Mouse (Mus musculus): ENCODE results near the gene Psen2. TPM values are rescaled to one million over a fixed set of nuclear protein-coding genes. Genes with fewer than 3 reads are reported as not detected.

Psen2 gene
- total and polyA plus RNA-seq, 3 experiments, result 19.4 to 126 (median 20.2) TPM

DNA sequence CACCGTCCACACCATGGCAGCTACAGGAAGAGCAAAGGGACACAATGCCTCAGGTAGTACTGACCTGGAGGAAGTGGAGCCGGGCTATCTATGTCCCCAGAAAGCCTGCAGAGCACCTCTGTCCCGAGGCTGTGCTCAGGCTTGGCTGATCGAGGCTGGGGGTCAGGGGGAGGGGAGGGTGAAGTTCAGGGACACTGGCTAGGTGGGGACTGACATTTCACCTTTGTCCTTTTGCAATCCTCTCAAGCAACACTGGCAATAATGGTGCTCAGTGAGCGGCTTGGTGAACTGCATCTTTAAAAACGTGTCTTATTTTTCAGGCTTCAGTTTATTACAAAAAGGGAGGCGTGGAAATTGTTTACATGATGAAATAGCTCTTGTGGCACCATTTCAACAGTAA lies 33.3 kb downstream of the Psen2 start:
- H3K9me3 ChIP-seq (replicated peaks), result no peaks in the 10 kb centered on the region
- ATAC-seq (ENCODE audit: extremely low read depth, insufficient number of reproducible peaks, low FRiP score, poor library complexity, severe bottlenecking) (no peak), DNase-seq (ENCODE audit: low spot score) (no peak)
- TF ChIP-seq GATA1 (IDR thresholded peaks at IDR 0.05; ENCODE audit: borderline replicate concordance, low read length) (no peak), GATA2 (IDR thresholded peaks at IDR 0.05; ENCODE audit: borderline replicate concordance, low read depth, low read length) (no peak), CTCF (IDR thresholded peaks at IDR 0.05; ENCODE audit: low read depth, low read length) (no peak), TAL1 (conservative IDR thresholded peaks at IDR 0.05; ENCODE audit: low read depth, low read length) (no peak), POLR2AphosphoS5 (IDR thresholded peaks at IDR 0.05; ENCODE audit: insufficient replicate concordance, low read depth, low read length) (no peak)
- peaks cover 22% of the 10 kb centered on the region for H3K4me1 ChIP-seq (ENCODE audit: insufficient read depth, low read depth, low read length)
- H3K36me3 ChIP-seq (replicated peaks), result peaks cover 83% of the 10 kb centered on the region
- H3K27me3 ChIP-seq (ENCODE audit: insufficient read depth, low read length), result no peaks in the 10 kb centered on the region
- no peak overlapping the region for H3K4me3 ChIP-seq (ENCODE audit: low read depth, low read length)

DNA sequence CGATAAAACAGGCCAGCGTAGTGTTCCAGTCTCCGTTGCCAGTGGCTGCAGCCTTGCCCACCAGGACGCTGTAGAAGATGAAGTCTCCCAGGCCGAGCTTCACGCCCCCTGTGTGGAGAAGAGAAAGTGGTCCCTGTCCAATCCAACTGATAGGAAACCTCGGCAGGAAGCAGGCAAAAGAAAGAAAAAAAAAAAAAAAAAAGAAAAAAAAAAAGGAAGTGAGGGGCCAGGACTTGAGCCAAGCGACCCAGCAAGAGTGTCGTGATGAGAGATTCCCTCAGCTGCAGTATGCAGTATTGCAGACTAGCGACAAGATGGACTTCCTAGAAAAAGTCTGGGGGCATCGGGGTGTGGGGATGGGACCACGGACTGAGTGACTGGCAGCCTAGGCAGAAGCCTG lies 34.4 kb downstream of the Psen2 start:
- Histone ChIP-seq H3K9me3 (replicated peaks) (no peaks in the 10 kb centered on the region), H3K27me3 (ENCODE audit: insufficient read depth, low read length) (peaks cover 2% of the 10 kb centered on the region; the same call in 1 of the 2 replicates), H3K4me1 (ENCODE audit: insufficient read depth, low read depth, low read length) (peaks cover 22% of the 10 kb centered on the region), H3K36me3 (replicated peaks) (peaks cover 73% of the 10 kb centered on the region), H3K4me3 (ENCODE audit: low read depth, low read length) (no peak overlapping the region)
- ATAC-seq (ENCODE audit: extremely low read depth, insufficient number of reproducible peaks, low FRiP score, poor library complexity, severe bottlenecking) (no peak), DNase-seq (ENCODE audit: low spot score) (no peak)
- TF ChIP-seq TAL1 (conservative IDR thresholded peaks at IDR 0.05; ENCODE audit: low read depth, low read length), result no peak
- TF ChIP-seq GATA1 (IDR thresholded peaks at IDR 0.05; ENCODE audit: borderline replicate concordance, low read length), result no peak
- no peak for TF ChIP-seq CTCF (IDR thresholded peaks at IDR 0.05; ENCODE audit: low read depth, low read length)
- no peak for TF ChIP-seq POLR2AphosphoS5 (IDR thresholded peaks at IDR 0.05; ENCODE audit: insufficient replicate concordance, low read depth, low read length)
- no peak for TF ChIP-seq GATA2 (IDR thresholded peaks at IDR 0.05; ENCODE audit: borderline replicate concordance, low read depth, low read length)

DNA sequence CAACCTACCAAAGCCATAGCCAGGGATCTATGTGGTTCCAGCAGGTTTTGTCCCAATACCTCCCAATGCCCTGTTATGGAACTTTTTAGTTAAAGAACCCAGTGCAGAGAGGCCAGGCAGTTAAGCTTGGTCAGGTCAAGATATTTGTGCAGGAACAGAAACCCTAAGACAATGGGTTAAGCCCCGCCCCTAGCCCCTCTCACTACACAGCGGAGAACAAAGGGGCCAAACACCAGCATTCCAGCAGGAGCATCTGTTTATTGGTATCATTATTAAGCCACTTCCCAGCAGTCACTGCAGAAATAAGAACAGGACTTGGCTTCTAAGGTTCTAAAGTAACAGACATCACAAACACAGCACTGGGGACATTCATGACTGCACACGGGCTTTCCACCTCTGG lies 36.5 kb downstream of the Psen2 start:
- H3K4me3 ChIP-seq (ENCODE audit: low read depth, low read length), result no peak overlapping the region

DNA sequence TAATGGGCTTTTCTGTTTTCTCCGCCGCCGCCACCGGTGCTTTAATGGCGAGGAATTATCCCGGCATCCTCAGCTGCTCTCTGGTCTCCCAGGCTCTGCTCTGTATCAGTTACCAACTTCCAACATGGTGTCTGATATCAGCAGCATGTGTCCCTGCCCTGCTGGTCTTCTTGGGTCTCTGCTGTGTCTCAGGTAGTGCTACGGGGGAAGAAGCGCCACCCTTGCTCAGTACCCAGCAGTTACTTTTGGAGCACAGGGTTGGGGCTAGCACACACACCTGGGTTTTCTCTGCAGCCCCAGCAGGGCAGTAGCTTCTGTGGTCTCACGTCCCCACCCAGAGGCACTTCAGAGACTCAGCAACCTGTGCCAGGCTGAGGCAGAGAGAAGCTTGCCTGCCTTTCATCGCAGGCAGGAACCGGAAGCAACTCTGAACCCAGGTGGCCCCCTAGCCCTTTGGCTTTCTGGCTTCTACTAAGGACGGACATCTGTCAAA lies 37.0 kb downstream of the Psen2 start:
- peak overlapping the region; percentile 62; the same call in 1 of the 2 replicates for H3K4me3 ChIP-seq (ENCODE audit: low read depth, low read length)
- H3K27me3 ChIP-seq (ENCODE audit: insufficient read depth, low read length), result peaks cover 7% of the 10 kb centered on the region; the same call in 1 of the 2 replicates
- H3K9me3 ChIP-seq (replicated peaks), result no peaks in the 10 kb centered on the region
- TF ChIP-seq POLR2AphosphoS5 (IDR thresholded peaks at IDR 0.05; ENCODE audit: insufficient replicate concordance, low read depth, low read length) (no peak), GATA1 (IDR thresholded peaks at IDR 0.05; ENCODE audit: borderline replicate concordance, low read length) (no peak)
- peaks cover 22% of the 10 kb centered on the region for H3K4me1 ChIP-seq (ENCODE audit: insufficient read depth, low read depth, low read length)
- H3K36me3 ChIP-seq (replicated peaks), result peaks cover 48% of the 10 kb centered on the region
- no peak for DNase-seq (ENCODE audit: low spot score)
- no peak; the same call in 1 of the 2 replicates for ATAC-seq (ENCODE audit: extremely low read depth, insufficient number of reproducible peaks, low FRiP score, poor library complexity, severe bottlenecking)

More for the DNA sequence above, 36.5 kb downstream of the Psen2 start:
- Histone ChIP-seq H3K27me3 (ENCODE audit: insufficient read depth, low read length) (peaks cover 7% of the 10 kb centered on the region; the same call in 1 of the 2 replicates), H3K9me3 (replicated peaks) (no peaks in the 10 kb centered on the region), H3K4me1 (ENCODE audit: insufficient read depth, low read depth, low read length) (peaks cover 22% of the 10 kb centered on the region), H3K36me3 (replicated peaks) (peaks cover 52% of the 10 kb centered on the region)
- DNase-seq (ENCODE audit: low spot score), result no peak
- TF ChIP-seq TAL1 (conservative IDR thresholded peaks at IDR 0.05; ENCODE audit: low read depth, low read length) (no peak), POLR2AphosphoS5 (IDR thresholded peaks at IDR 0.05; ENCODE audit: insufficient replicate concordance, low read depth, low read length) (no peak), GATA1 (IDR thresholded peaks at IDR 0.05; ENCODE audit: borderline replicate concordance, low read length) (no peak), CTCF (IDR thresholded peaks at IDR 0.05; ENCODE audit: low read depth, low read length) (no peak), GATA2 (IDR thresholded peaks at IDR 0.05; ENCODE audit: borderline replicate concordance, low read depth, low read length) (no peak)
- no peak for ATAC-seq (ENCODE audit: extremely low read depth, insufficient number of reproducible peaks, low FRiP score, poor library complexity, severe bottlenecking)

DNA sequence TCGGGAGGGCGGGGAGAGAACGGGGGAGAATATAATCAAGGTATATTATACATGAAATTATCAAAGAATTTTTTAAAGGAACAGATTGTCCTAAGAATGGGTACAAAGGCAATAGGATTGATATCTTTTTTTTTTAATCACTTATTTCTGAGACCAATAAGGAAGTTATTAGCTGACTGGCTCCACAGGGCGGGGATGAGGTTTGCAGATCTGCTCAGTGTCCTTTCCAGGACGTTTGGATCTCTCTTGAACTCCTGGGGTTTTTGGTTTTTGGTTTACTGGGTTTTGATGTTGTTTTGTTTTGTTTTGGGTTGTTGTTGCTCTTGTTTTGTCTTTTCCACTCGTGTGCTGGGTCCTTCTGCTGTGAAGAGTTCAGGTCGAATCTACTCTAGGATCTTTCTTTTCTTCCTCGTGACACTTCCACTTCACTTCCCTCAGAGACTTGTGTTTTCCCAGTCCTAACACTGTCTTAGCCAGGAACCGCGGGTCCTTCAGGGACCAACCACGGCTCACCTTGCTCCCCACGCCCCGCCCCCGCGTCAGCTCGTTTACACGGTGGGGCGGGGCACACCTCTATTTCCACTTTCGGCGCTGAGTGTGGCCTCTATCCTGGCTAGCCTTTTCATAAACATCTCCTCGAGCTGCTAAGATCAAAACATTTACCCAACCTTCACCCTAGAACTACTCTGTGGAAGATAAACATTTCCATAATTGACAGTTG lies 37.6 kb downstream of the Psen2 start:
- no peaks in the 10 kb centered on the region for H3K9me3 ChIP-seq (replicated peaks)
- ATAC-seq (ENCODE audit: extremely low read depth, insufficient number of reproducible peaks, low FRiP score, poor library complexity, severe bottlenecking) (peak; percentile 67), DNase-seq (ENCODE audit: low spot score) (peak; percentile 58)
- H3K36me3 ChIP-seq (replicated peaks), result peaks cover 45% of the 10 kb centered on the region
- peak overlapping the region; percentile 62; the same call in 1 of the 2 replicates for H3K4me3 ChIP-seq (ENCODE audit: low read depth, low read length)
- H3K27me3 ChIP-seq (ENCODE audit: insufficient read depth, low read length), result peaks cover 12% of the 10 kb centered on the region
- TF ChIP-seq GATA1 (IDR thresholded peaks at IDR 0.05; ENCODE audit: borderline replicate concordance, low read length), result no peak
- no peak for TF ChIP-seq GATA2 (IDR thresholded peaks at IDR 0.05; ENCODE audit: borderline replicate concordance, low read depth, low read length)
- TF ChIP-seq CTCF (IDR thresholded peaks at IDR 0.05; ENCODE audit: low read depth, low read length), result no peak
- TF ChIP-seq POLR2AphosphoS5 (IDR thresholded peaks at IDR 0.05; ENCODE audit: insufficient replicate concordance, low read depth, low read length), result no peak
- TF ChIP-seq TAL1 (conservative IDR thresholded peaks at IDR 0.05; ENCODE audit: low read depth, low read length), result no peak
- H3K4me1 ChIP-seq (ENCODE audit: insufficient read depth, low read depth, low read length), result peaks cover 22% of the 10 kb centered on the region

DNA sequence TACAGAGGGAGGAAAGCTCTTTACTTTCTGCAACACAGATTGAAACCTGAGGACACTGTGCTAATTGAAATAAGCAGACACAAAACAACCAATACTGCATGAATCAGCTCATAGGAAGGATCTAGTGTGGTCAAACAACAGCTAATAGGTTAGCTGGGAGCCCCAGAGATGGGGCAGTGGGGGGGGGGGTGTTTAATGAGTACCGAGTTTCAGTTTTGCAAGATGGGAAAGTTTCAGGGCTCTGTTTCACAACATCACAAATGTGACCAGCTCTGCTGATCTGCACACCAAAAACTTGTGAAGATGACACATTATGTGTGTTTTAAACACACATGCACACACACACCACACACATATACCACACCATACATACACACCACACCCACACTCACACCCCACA lies 41.2 kb downstream of the Psen2 start:
- TF ChIP-seq TAL1 (conservative IDR thresholded peaks at IDR 0.05; ENCODE audit: low read depth, low read length), result no peak
- no peak for TF ChIP-seq GATA1 (IDR thresholded peaks at IDR 0.05; ENCODE audit: borderline replicate concordance, low read length)
- TF ChIP-seq GATA2 (IDR thresholded peaks at IDR 0.05; ENCODE audit: borderline replicate concordance, low read depth, low read length), result no peak
- TF ChIP-seq POLR2AphosphoS5 (IDR thresholded peaks at IDR 0.05; ENCODE audit: insufficient replicate concordance, low read depth, low read length), result no peak
- no peak for TF ChIP-seq CTCF (IDR thresholded peaks at IDR 0.05; ENCODE audit: low read depth, low read length)
- Histone ChIP-seq H3K9me3 (replicated peaks) (no peaks in the 10 kb centered on the region), H3K27me3 (ENCODE audit: insufficient read depth, low read length) (peaks cover 24% of the 10 kb centered on the region), H3K4me1 (ENCODE audit: insufficient read depth, low read depth, low read length) (peaks cover 21% of the 10 kb centered on the region), H3K4me3 (ENCODE audit: low read depth, low read length) (no peak overlapping the region), H3K36me3 (replicated peaks) (peaks cover 10% of the 10 kb centered on the region)
- DNase-seq (ENCODE audit: low spot score) (no peak), ATAC-seq (ENCODE audit: extremely low read depth, insufficient number of reproducible peaks, low FRiP score, poor library complexity, severe bottlenecking) (no peak)

Measured in G1E (cell line).